Mouse (Mus musculus) mouse embryonic stem cell (cell line): ENCODE measurements around the gene Nudt8.
"Not testable (repeated sequence)": the region's sequence is repeated elsewhere in the genome, so short reads cannot be mapped to it uniquely, and the experiment has no call there.

Source experiments
- in situ Hi-C, 2 experiments: fragments of 300-500 bp; cut with MboI; formaldehyde crosslinking; loops; 1 replicate in 1 of 2; 3 replicates in 1 of 2; pipeline ENCODE4 v1.14.3; 2019 to 2020; ENCODE audit warnings: low sequenced_read_pairs in 2 of 2, low pct_unique_long_range_greater_than_20kb in 1 of 2, mixed read lengths in 1 of 2; ENCODE audit not compliant: unreplicated experiment in 1 of 2

Nudt8 gene

DNA sequence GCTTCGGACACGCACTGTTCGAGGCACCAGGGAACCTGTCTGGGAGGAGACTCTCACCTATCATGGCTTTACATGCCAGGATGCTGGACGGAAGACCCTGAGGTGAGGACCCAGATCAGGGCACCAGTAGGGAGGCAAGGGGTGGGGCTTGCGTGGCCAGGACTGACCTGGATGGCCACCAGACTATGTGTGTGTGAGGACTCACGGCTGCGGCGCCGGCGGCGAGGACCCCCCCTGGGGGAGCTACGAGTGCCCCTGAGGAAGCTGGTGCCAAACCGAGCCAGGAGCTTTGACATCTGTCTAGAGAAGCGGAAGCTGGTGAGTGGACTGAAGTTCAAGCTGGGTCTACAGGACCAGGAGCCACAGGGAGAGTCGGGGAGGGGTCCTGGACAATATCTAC is 4.0 kb downstream of the Nudt8 start:
- in situ Hi-C loops, result no loop called here

DNA sequence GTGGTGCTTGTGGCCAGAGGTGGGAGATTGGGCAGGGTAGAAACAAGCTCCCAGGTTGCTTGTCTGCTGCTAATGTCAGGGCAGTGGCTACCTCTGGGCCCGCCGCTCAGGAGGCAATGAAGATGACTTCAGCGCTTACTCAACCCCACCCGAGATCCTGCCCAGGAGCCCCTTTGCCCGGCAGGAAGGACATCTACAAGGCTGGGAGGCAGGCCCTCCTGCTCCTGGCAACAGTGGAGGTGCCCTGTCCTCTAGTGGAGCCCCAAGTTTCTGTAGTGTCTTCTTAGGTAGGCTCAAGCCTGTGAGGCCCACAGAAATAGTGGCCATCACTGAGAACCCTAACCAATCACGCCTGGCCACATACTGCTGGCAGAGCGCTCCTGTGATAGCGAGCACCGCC is 4.7 kb downstream of the Nudt8 start:
- in situ Hi-C loops, result no loop called here

GRCm38 (mm10) chr19:4005971-4006370 is 5.6 kb downstream of the Nudt8 start:
- in situ Hi-C loops, result no loop called here

GRCm38 (mm10) chr19:4011086-4011485 is 10.7 kb downstream of the Nudt8 start:
- in situ Hi-C loops, result loop anchor here in 1 of 2 experiments (5.0 kb wide), 1 partner anchor 36 kb away; the partner anchor contains the start of gene Gstp2

DNA sequence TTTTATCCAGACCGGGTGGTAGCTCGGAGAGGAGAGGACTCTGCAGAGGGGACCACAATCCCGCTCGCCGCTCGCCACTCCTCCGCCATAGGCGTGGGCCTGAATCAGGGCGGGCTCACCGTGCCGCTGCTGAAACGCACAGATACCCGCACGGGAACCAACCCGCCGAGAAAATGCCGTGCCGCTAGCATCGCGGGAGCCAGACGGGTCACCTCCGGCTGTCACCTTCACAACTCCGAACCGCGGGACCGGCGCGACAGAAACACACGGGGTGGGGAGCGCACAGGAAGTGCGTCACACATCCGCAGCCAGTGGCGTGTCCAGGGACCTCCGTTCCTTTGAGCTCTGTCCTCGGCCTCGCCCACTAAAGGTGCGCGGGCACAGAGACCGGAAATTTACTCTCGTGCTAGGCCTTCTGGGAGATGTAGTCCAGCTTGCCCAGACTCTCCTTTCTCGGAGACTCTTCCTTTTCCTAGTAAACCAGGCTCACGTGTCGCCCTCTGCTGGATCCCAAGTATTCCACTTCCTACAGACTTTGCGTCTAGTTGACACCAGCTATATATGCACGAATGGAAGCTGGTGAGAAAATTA is 12.1 kb downstream of the Nudt8 start, which contains the start of gene Ndufv1:
TSS of gene Ndufv1 (minus strand) at position 375 of the 591 bp plus-strand sequence.
- in situ Hi-C loops, result loop anchor here in 1 of 2 experiments (5.0 kb wide), 1 partner anchor 35 kb away; the partner anchor contains the start of gene Gstp2

DNA sequence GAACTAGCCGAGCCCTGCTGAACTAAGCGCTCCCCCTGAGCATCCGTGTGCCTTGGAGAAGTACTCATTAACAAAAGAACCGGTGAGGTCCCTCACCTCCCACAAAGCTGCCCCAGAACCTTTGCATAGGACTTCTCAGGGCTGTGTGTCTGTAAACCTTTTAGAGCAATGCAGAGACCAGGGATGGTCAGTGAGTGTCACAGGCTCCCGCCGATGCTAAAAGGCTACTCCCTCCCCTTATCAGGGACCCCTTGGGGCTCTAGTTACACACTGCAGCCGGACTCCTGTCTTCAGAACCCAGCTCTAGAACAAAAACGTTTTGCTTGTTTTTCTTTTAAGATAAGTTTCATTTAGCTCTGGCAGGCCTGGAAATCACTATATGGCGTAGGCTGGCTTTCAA is 12.7 kb downstream of the Nudt8 start:
- in situ Hi-C loops, result loop anchor here in 1 of 2 experiments (5.0 kb wide), 1 partner anchor 34 kb away; the partner anchor contains the start of gene Gstp2

GRCm38 (mm10) chr19:4014802-4015201 is 14.4 kb downstream of the Nudt8 start:
- in situ Hi-C loops, result loop anchor here in 1 of 2 experiments (5.0 kb wide), 1 partner anchor 32 kb away; the partner anchor contains the start of gene Gstp2

GRCm38 (mm10) chr19:4015635-4016034 is 15.3 kb downstream of the Nudt8 start:
- in situ Hi-C loops, result no loop called here

DNA sequence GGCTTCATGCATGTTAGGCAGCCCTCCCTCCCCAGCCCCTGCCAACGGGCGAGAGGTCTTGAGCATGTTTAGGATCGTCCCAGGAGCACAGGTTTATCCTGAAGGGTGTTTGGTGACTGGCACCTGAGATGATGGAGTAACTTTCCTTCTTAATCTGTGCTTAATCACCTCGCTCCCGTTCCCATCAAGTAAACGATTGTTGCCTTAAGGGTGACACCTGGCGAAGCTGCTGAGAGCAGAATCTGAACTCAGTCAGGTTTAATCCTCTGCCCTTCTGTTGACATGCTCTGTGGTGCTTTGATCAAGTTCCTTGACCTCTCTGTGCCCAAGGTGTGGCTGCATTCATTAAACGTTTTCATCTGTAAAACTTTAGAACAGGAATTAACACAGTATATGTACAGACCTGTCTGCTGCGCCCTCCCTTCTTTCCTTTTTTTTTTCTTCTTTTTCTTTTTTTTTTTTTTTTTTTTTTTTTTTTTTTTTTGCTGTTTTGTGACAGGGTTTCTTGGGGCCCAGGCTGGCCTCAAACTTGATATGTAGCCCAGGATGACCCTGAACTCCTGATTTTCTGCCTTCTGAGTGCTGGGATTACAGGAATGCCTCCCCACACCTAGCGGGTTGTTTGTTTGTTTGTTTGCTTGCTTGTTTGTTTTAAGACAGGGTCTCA is 17.7 kb downstream of the Nudt8 start:
- in situ Hi-C loops, result no loop called here

DNA sequence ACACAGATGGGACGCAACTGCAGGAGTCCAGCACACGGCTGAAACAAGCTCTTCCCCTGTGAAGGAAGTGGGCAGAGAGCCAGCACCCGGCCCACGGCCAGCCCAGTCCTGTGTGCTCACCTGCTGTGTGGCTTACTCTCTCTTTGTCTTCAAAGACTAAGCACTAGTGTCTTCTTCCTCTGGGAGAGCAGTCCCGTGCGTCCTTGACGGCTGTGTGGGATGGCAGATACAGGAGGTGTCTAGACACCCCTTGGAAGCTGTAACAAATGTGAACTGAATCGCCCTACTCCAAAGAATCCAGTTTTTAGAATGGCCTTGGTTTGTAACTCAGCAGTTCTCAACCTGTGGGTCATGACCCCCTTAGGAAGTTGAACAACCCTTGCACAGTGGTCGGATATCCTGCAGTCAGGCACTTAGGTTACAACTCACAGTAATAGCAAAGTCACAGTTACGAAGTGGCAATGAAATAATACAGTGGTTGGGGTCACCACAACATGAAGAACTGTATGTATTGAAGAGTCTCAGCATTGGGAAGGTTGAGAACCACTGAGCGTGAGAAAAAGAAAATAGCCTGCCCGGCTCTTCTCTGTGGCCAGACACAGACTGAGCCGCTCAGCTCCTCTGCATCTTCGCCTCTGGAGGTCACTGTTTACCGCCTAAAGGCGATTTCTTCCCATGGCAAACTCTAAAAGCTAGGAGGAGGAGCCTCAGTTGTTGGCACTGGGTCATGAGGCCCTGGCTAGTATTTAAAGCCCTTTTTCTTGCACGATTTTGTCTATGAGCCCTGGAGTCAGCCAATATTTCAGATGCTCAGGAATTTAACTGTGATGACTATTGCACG is 18.6 kb downstream of the Nudt8 start:
- in situ Hi-C loops, result no loop called here

DNA sequence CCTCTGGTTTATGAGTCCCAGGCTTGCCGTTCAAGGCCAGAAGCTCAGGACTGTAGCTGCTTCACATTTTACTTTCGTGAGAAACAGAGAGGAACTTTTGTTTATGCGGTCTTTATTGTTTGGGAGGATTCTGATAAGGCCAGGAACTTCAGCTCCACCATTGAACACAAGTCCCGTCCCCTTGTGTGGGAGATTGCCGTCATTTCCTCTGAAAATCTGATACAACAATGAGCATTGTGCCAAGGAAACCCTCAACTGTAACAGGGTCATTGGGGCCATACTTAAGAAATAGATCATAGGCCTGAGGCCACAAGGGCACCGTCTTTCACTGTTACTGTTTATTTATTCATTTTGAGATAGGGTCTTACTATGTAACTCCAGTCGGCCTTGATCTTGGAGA is 22.8 kb downstream of the Nudt8 start:
- in situ Hi-C loops, result no loop called here

DNA sequence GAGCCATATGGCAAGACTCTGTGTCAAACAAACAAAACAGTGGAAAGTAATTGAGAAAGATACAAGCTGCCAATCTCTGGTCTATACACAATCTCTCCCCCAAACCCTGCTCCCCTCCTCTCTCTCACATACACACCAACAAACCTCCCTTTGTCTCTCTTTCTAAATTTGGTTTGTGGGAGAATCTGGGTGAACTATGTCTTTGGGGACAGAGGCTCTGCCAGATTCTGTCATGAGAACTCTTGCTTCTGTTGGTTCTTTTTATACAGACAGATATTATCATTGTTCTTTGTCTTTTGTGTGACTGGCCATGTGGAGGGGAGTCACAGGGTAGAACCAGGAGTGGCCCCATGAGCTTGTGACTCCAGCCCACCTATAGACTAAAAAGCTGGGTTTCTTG is 27.2 kb downstream of the Nudt8 start:
- in situ Hi-C loops, result no loop called here

- in situ Hi-C loops, result no loop called here
Observed at GRCm38 (mm10) chr19:4032668-4033067, 32.3 kb downstream of the Nudt8 start.

- in situ Hi-C loops, result no loop called here
Observed at GRCm38 (mm10) chr19:4033298-4033697, 32.9 kb downstream of the Nudt8 start.

GRCm38 (mm10) chr19:4033742-4034141 is 33.4 kb downstream of the Nudt8 start:
- in situ Hi-C loops, result no loop called here

DNA sequence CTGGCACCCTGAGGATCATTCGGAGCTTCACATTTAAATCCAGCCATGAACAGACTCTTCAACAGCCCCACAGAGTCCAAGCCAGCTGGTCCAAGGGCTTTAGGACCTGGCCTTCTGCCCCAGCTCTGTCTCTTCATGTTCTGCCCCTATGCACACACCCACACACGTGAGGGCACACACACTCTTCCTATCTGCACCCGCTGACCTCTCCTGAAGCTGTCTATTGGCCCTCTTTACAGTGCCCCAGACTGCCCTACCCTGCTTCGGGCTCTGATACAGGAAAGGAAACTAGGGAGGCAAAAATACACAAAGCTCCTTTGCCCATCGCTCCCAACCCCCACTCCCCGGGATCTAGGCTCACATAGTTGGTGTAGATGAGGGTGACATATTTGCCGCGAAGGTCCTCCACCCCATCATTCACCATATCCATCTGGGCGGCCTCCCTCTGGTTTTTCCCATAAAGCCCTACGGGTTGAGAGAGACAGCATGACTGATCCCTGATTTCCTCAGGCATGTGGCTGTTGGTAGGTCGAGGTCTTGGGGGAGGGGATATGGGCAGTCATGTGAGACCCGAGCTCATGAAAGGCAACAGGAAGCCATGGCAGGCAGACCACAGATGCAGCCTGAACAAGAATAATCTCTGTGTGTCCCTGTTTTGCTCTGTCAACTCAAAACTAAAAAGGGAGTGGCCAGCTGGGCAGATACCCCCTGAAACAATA is 36.1 kb downstream of the Nudt8 start:
- in situ Hi-C loops, result no loop called here

DNA sequence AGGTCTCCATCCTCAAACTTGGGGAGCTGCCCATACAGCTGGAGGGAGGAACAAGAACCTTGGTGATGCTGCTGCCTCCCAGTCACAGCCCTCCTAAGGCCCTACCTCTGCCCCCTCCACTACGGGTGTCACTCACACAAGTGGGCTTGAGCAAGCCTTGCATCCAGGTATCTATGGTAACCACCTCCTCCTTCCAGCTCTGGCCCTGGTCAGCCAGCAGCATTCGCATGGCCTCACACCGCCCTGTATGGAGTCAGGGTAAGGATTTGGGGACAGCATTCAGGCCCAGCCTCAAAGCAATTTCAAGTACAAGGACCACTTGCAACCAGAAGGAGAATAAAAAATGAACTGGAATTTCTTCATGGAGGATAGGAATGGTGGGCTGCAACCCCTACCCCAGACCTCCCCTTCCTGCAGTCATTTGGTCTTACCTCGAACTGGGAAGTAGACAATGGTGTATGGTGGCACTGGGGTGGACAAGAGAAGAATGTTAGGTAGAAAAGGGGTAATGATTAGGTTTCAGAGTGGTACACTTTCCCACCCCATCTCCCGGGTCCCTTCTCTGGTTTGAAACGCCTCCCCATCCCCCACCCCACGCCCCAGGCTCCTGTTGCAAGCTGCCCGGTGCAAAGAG is 36.9 kb downstream of the Nudt8 start:
- in situ Hi-C loops, result not testable (repeated sequence)

DNA sequence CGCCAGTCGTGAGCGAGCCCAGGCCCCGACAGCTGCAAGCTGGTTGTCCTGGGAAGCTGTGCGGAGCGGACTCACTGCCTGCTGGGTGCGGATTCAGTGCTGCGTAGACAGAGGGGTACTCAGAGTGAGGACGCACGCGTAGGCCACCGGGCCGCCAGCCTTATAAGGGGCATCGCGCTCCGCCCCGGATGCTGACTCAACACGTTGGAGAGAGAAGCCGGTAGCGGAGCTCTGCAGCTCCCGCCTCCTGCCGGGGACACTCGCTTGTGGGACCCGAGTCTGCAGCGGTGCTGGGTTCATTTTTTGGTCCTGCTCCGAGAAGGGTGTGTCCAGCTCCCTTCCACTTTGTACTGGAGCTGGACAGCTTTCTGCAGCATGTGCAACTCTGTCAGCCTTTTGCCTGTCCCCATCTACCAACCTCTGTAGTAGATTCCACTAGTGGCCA is 37.4 kb downstream of the Nudt8 start, which contains the start of gene Gstp1:
TSS of gene Gstp1 (minus strand) at position 198 of the 445 bp plus-strand sequence.
- in situ Hi-C loops, result no loop called here
